Mouse (Mus musculus) T-helper 17 cell (primary cell): ENCODE results near the gene Pcsk5.

Source experiments
- in situ Hi-C, 2 experiments: fragments of 300-600 bp; cut with MboI, MseI; formaldehyde crosslinking; loops; 1 replicate in 1 of 2; 2 replicates in 1 of 2; pipeline ENCODE4 v1.15.1; 2025; ENCODE audit warnings: high pct_unique_total_duplicates in 2 of 2

Gene Pcsk5

DNA sequence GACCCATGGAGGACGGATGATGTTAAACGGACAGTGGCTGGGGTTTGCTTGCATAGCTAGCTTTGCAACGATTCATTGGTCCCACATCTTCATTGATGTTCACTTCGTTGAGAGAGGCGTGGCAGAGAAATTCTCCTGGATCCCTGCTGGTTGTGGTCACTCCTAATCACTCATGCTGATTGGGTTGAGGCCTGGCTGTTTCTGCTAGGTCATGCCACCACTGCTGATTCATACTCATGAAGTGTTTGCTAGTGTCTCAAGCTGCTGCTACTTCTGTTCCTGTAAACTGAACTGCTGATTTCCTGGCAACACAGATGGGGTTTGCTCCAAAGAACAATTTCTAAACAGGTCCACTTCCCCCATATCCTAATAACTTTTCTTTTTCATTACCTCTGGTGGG is 430.6 kb downstream of the Pcsk5 start:
- in situ Hi-C loops, result loop anchor here in 1 of 2 experiments (10.0 kb wide), 2 partner anchors 442 to 1308 kb away; partner anchors contain the start of gene D030056L22Rik

DNA sequence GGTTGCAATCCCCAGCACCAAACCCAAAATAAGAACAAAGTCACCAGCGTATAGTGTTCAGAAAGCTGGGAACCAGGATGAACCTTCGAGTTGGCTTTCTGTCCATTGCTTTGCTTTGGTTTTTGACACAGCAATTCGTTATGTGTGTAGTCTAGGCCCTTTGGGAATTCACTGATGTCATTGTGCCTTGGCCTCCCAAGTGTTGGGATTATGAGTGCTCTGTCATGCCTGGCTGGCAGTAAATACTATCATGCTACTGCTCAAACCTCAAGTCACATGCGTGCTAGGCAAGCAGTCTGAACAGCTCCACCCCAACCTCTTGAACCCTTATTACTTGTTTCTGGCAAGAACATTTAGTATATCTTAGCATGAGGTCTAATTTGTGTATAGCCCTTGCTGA is 434.3 kb downstream of the Pcsk5 start:
- in situ Hi-C loops, result loop anchor here in 1 of 2 experiments (10.0 kb wide), 2 partner anchors 438 to 1312 kb away; partner anchors contain the start of gene D030056L22Rik

DNA sequence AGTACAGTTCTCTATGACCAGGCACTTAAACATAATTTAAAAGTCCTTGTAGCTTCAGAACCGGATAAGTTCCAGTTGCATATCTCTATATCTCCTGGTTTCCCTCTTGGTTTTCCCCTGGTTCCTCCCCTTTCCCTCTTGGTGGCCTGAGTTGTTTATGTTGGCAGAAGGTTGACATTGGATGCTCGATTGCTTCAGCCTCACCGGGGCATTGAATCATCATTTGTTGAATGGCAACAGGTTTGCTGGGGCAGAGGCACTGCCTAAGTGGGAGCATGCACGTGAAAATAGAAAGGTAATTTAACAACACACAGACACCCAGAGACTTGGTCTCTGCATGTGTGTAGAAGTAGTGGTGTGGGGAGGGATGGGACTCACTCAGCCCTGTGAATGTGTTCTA is 436.9 kb downstream of the Pcsk5 start:
- in situ Hi-C loops, result loop anchor here in 1 of 2 experiments (10.0 kb wide), 2 partner anchors 436 to 1314 kb away; partner anchors contain the start of gene D030056L22Rik

DNA sequence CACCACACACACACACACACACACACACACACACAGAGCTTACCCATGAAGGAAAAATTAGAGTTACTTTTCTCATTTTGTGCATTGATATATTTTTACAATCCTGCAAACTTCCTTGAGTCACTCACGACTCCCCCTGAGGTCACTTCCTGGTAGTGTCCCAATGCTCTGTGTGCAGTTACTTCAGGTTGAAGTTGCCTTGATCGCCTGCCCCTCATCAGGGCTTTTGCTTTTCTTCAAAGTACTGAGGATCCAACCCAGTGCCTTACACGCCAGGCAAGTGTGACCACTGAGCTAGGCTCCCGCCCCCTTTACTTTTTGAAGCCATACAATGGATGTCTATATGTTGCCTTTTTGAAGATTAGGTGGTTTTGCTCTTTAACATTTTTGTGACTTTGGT is 437.5 kb downstream of the Pcsk5 start:
- in situ Hi-C loops, result loop anchor here (5.0 to 25.0 kb wide), 5 partner anchors 288 to 1418 kb away; partner anchors contain the start of genes Cep78 (in 1 of the 2) and D030056L22Rik (in 1 of the 2)

DNA sequence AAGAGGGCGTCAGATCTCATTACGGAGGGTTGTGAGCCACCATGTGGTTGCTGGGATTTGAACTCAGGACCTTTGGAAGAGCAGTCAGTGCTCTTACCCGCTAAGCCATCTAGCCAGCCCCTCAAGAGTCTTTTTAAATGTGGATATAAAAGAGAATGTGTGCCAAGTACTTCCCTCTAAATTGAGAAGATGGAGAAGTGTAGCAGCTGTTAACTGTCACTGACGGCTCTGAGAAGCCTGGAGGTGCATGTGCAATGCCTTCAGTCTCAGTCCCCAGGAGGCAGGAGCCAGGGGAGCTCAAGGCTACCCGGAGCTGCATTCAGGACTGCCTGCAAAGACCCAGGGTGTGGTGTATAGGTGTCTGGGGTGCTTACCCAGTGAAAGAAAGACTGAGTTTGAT is 439.5 kb downstream of the Pcsk5 start:
- in situ Hi-C loops, result loop anchor here (5.0 to 25.0 kb wide), 3 partner anchors 286 to 1416 kb away; partner anchors contain the start of gene Cep78 (in 1 of the 2)

- in situ Hi-C loops, result loop anchor here (5.0 to 25.0 kb wide), 3 partner anchors 285 to 1415 kb away; partner anchors contain the start of gene Cep78 (in 1 of the 2)
Measured at GRCm38 (mm10) chr19:17396802-17397201, 440.6 kb downstream of the Pcsk5 start.

DNA sequence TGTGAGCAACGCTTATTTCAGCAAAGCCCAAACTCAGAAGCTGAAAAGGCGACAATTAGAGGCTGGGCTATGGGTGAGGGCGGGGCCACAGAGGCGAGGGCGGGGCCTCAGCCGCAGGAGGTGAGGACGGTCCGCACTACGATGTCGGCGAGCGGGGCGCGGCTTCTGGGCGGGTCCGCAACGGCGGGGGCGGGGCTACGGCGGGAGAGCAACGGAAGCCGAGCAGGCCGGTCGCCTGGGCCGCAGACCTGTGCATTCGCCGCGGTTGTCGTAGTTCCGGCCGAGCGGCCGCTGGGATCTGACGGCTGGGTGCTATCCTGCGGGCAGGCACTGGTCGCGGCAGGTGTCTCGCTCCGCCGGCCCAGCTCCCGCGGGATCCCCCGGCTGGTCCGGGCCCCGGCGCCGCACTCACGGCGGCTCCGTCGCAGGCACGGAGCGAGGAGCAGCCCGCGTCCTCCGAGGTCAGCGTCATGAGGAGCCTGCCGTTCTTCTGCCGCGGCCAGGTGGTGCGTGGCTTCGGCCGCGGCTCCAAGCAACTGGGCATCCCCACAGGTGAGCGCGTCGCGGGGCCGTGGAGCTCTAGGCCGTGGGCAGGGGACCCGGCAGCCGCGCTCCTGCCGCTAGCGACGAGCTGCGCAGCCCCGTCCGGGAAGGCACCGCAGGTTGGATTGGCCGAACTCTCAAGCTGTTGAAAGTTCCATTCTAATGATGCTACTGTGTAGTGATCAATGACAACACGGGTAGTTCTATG is 443.4 kb downstream of the Pcsk5 start, which contains the start of gene Rfk:
Rfk (plus strand) TSS at position 203 of the 751 bp plus-strand sequence.
- in situ Hi-C loops, result loop anchor here (10.0 to 25.0 kb wide), 2 partner anchors 282 to 619 kb away; no protein-coding TSS in a partner anchor

DNA sequence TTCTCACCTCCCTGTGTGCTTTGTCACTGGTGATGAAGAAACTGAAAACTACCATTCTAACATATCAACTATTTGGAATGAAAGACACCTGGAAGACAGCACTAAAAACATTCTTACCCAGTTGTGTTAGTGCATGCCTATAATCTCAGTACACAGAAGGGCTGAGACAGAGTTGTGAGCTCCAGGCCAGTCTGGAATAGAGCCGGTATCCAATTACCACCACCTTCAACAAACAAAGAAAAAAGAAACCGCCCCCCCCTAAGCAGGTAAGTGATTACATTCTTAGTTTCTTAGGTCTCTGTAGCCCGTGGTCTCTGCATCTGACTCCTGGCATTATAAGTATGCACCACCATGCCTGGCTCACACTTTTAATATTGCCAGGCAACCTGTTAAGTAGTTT is 444.6 kb downstream of the Pcsk5 start:
- in situ Hi-C loops, result loop anchor here (10.0 to 25.0 kb wide), 2 partner anchors 281 to 618 kb away; no protein-coding TSS in a partner anchor

DNA sequence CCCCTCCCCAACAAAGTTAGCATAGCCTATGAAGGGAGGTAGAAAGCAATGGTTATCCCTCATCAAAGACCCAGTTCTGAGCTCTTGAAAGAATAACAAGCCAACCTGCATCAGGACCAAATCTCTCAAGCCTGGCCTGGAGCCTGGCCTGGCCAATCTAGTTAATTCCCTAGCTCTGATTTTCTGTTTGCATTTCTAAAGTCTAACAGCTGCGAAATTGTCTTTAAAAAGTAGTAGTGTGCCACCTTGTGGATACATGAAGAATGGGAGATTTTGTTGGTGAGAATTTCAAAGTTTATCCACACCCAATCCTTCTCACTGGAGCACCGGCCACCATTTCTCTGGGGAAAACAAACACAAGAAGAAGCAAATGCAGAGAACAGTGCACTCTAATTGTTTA is 449.0 kb downstream of the Pcsk5 start:
- in situ Hi-C loops, result loop anchor here (5.0 to 25.0 kb wide), 5 partner anchors 124 to 1356 kb away; partner anchors contain the start of genes Trpm6 (in 1 of the 2) and Vps13a (in 1 of the 2)

GRCm38 (mm10) chr19:17386424-17386823 is 451.0 kb downstream of the Pcsk5 start:
- in situ Hi-C loops, result loop anchor here (5.0 to 25.0 kb wide), 5 partner anchors 122 to 1358 kb away; partner anchors contain the start of genes Trpm6 (in 1 of the 2) and Vps13a (in 1 of the 2)

GRCm38 (mm10) chr19:17385426-17385825 is 452.0 kb downstream of the Pcsk5 start:
- in situ Hi-C loops, result loop anchor here (5.0 to 25.0 kb wide), 5 partner anchors 121 to 1359 kb away; partner anchors contain the start of genes Trpm6 (in 1 of the 2) and Vps13a (in 1 of the 2)

GRCm38 (mm10) chr19:17385022-17385421 is 452.4 kb downstream of the Pcsk5 start:
- in situ Hi-C loops, result loop anchor here (5.0 to 25.0 kb wide), 5 partner anchors 120 to 1360 kb away; partner anchors contain the start of genes Trpm6 (in 1 of the 2) and Vps13a (in 1 of the 2)

DNA sequence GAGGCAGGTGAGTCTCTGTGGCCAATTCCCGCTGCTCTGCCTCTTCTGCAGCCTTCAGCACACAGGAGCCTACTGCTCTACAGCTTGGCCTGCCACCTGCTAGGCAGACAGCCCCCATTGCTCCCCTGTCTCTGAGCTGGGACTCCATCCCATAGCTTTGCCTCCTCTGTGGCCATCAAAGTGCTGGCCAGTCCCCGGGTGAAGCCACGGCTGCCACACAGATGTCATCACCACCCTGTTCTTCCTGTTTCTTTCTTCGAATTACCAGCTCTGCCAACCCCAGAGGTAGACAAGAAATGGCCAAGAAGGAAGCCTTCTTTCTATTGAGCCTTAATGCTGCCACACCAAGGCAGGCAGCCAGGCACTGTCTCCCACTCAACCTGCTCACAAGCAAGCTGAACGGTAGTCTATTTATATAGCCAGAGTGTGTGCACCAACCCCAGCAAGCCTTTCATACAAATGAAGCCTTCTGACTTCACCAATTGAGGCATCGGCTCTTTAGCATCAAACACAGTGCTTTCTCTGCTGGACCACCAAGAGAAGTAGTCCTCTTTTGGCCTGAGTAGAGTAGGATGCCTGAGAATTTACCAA is 454.5 kb downstream of the Pcsk5 start:
- in situ Hi-C loops, result loop anchor here (10.0 to 25.0 kb wide), 4 partner anchors 118 to 1362 kb away; partner anchors contain the start of genes Trpm6 (in 1 of the 2) and Vps13a (in 1 of the 2)
